Mouse (Mus musculus) Muller cell, postnatal 12 days (primary cell): Measurements from ENCODE around the gene Stom.

ENCODE experiments used
- DNase-seq: peaks from one replicate; pipeline ENCODE4 v3.0.0-alpha.2; 2015; ENCODE audit errors: inconsistent ontology term

Gene Stom

GRCm38 (mm10) chr2:35336388-35337280 is at the start of gene Stom:
Stom (minus strand) TSS chr2:35336976.
- DNase-seq: peak; percentile 100

GRCm38 (mm10) chr2:35385441-35385871 is 48.7 kb upstream of the Stom start:
- DNase-seq: no peak

GRCm38 (mm10) chr2:35379306-35379705 is 42.5 kb upstream of the Stom start:
- DNase-seq: no peak

- DNase-seq: no peak
Measured at GRCm38 (mm10) chr2:35377600-35377999, 40.8 kb upstream of the Stom start.

- no peak for DNase-seq
Measured at GRCm38 (mm10) chr2:35373003-35373402, 36.2 kb upstream of the Stom start.

GRCm38 (mm10) chr2:35370686-35371085 is 33.9 kb upstream of the Stom start:
- DNase-seq: no peak

- DNase-seq: no peak
Measured at GRCm38 (mm10) chr2:35367629-35368028, 30.9 kb upstream of the Stom start, which contains the start of gene 4930568D16Rik. 4930568D16Rik (minus strand) TSS chr2:35367729.

- DNase-seq: peak; percentile 60
Measured at GRCm38 (mm10) chr2:35349184-35349583, 12.4 kb upstream of the Stom start.

GRCm38 (mm10) chr2:35345984-35346383 is 9.2 kb upstream of the Stom start:
- DNase-seq: no peak

GRCm38 (mm10) chr2:35342605-35343004 is 5.8 kb upstream of the Stom start:
- no peak for DNase-seq

GRCm38 (mm10) chr2:35338707-35339106 is 1.9 kb upstream of the Stom start:
- no peak for DNase-seq

- DNase-seq: no peak
Measured at GRCm38 (mm10) chr2:35338036-35338435, 1.3 kb upstream of the Stom start.

GRCm38 (mm10) chr2:35337419-35337818 is 643 bp upstream of the Stom start:
- DNase-seq: no peak

- DNase-seq: no peak
Measured at GRCm38 (mm10) chr2:35335620-35336019, 1.2 kb downstream of the Stom start.

- no peak for DNase-seq
Measured at GRCm38 (mm10) chr2:35333670-35334069, 3.1 kb downstream of the Stom start.

GRCm38 (mm10) chr2:35331205-35331604 is 5.6 kb downstream of the Stom start:
- no peak for DNase-seq

GRCm38 (mm10) chr2:35329061-35329460 is 7.7 kb downstream of the Stom start:
- no peak for DNase-seq

GRCm38 (mm10) chr2:35328064-35328792 is 8.5 kb downstream of the Stom start:
- no peak for DNase-seq

GRCm38 (mm10) chr2:35327583-35327982 is 9.2 kb downstream of the Stom start:
- no peak for DNase-seq

- no peak for DNase-seq
Measured at GRCm38 (mm10) chr2:35326931-35327330, 9.8 kb downstream of the Stom start.

GRCm38 (mm10) chr2:35325930-35326329 is 10.8 kb downstream of the Stom start:
- DNase-seq: no peak

- DNase-seq: peak; percentile 46
Measured at GRCm38 (mm10) chr2:35322404-35323164, 14.2 kb downstream of the Stom start.
